Mouse (Mus musculus): ENCODE results near the gene Olfr1371. TPM values are rescaled to one million over a fixed set of nuclear protein-coding genes. Genes with fewer than 3 reads are reported as not detected.
"Not testable (repeated sequence)": the region's sequence is repeated elsewhere in the genome, so short reads cannot be mapped to it uniquely, and the experiment has no call there.

Gene Olfr1371
- total and polyA plus RNA-seq, 3 experiments, result not detected

GRCm38 (mm10) chr11:52196496-52197023 lies 17.2 kb downstream of the Olfr1371 start:
- H3K9ac ChIP-seq (ENCODE audit: control insufficient read depth, low read depth, low read length, poor library complexity, severe bottlenecking); H3K4me3 ChIP-seq (ENCODE audit: control insufficient read depth in 1 of 2, insufficient read depth in 1 of 2, low read depth in 2 of 2, low read length in 2 of 2); H3K4me1 ChIP-seq (ENCODE audit: control insufficient read depth in 1 of 2, insufficient read depth in 2 of 2, low read length in 2 of 2); H3K9me3 ChIP-seq (replicated peaks; ENCODE audit: insufficient read depth, low read length); H3K36me3 ChIP-seq (ENCODE audit: control insufficient read depth in 1 of 2, insufficient read depth in 2 of 2, low read length in 2 of 2); H3K79me2 ChIP-seq (ENCODE audit: control insufficient read depth, insufficient read depth, low read length, poor library complexity); H3K27me3 ChIP-seq (ENCODE audit: control insufficient read depth in 1 of 2, insufficient read depth in 2 of 2, low read length in 2 of 2): not testable (repeated sequence)
- peak in 1 of 2 experiments; percentile 41; a peak in 1 of 4 replicates for TF ChIP-seq EP300 (IDR thresholded peaks at IDR 0.05; ENCODE audit: low read depth in 1 of 2, low read length in 2 of 2)
- peak; percentile 53 for TF ChIP-seq RCOR1 (IDR thresholded peaks at IDR 0.05; ENCODE audit: low read depth, low read length)
- TF ChIP-seq TBP (IDR thresholded peaks at IDR 0.05; ENCODE audit: low read depth, low read length), result peak; percentile 34; the same call in 1 of the 2 replicates
- TF ChIP-seq MXI1 (IDR thresholded peaks at IDR 0.05; ENCODE audit: low read depth, low read length), result peak; percentile 66; the same call in 1 of the 2 replicates
- TF ChIP-seq ETS1 (IDR thresholded peaks at IDR 0.05; ENCODE audit: low read depth, low read length), result 0 out of 2 replicates have a peak, but pooled peaks have one; percentile 33
- TF ChIP-seq MAX (IDR thresholded peaks at IDR 0.05; ENCODE audit: low read length), result peak; percentile 71; the same call in 1 of the 2 replicates
- TF ChIP-seq USF1 (IDR thresholded peaks at IDR 0.05; ENCODE audit: low read depth, low read length), result peak; percentile 56; the same call in 1 of the 2 replicates
- TF ChIP-seq MYC (IDR thresholded peaks at IDR 0.05; ENCODE audit: low read depth, low read length), result peak; percentile 94
- peak; percentile 97 for TF ChIP-seq BHLHE40 (IDR thresholded peaks at IDR 0.05; ENCODE audit: borderline replicate concordance, low read depth, low read length)
- 0 out of 2 replicates have a peak, but pooled peaks have one; percentile 43 for TF ChIP-seq GATA1 (IDR thresholded peaks at IDR 0.05; ENCODE audit: low read depth, low read length)
- peak; percentile 84 for DNase-seq (ENCODE audit: low read depth, low spot score)
- H3K27ac ChIP-seq (ENCODE audit: control insufficient read depth, low read depth, low read length), result 0 out of 2 replicates have a peak overlapping the region, but pooled peaks have one; percentile 27

GRCm38 (mm10) chr11:52180651-52181050 lies 33.1 kb downstream of the Olfr1371 start:
- not testable (repeated sequence) for H3K36me3 ChIP-seq (ENCODE audit: control insufficient read depth in 1 of 2, insufficient read depth in 2 of 2, low read length in 2 of 2); H3K4me1 ChIP-seq (ENCODE audit: control insufficient read depth in 1 of 2, insufficient read depth in 2 of 2, low read length in 2 of 2); H3K4me3 ChIP-seq (ENCODE audit: control insufficient read depth in 1 of 2, insufficient read depth in 1 of 2, low read depth in 2 of 2, low read length in 2 of 2); H3K9me3 ChIP-seq (replicated peaks; ENCODE audit: insufficient read depth, low read length); H3K27me3 ChIP-seq (ENCODE audit: control insufficient read depth in 1 of 2, insufficient read depth in 2 of 2, low read length in 2 of 2); H3K27ac ChIP-seq (ENCODE audit: control insufficient read depth, low read depth, low read length); H3K79me2 ChIP-seq (ENCODE audit: control insufficient read depth, insufficient read depth, low read length, poor library complexity); H3K9ac ChIP-seq (ENCODE audit: control insufficient read depth, low read depth, low read length, poor library complexity, severe bottlenecking)
- TF ChIP-seq USF1 (IDR thresholded peaks at IDR 0.05; ENCODE audit: low read depth, low read length), result 0 out of 2 replicates have a peak, but pooled peaks have one; percentile 52
- DNase-seq (ENCODE audit: low read depth, low spot score), result peak; percentile 24

GRCm38 (mm10) chr11:52179897-52180296 lies 33.9 kb downstream of the Olfr1371 start:
- TF ChIP-seq CTCF (IDR thresholded peaks at IDR 0.05 in 2 of 3, conservative IDR thresholded peaks at IDR 0.05 in 1 of 3; ENCODE audit: control insufficient read depth in 1 of 3, insufficient read depth in 1 of 3, low read depth in 2 of 3, low read length in 3 of 3, poor library complexity in 1 of 3, severe bottlenecking in 1 of 3) (peak in 2 of 3 experiments; percentile 6 to 32; a peak in 2 of 6 replicates), SMC3 (IDR thresholded peaks at IDR 0.05; ENCODE audit: low read depth, low read length) (peak; percentile 49), RAD21 (IDR thresholded peaks at IDR 0.05; ENCODE audit: low read depth, low read length) (peak; percentile 31), ZC3H11A (IDR thresholded peaks at IDR 0.05; ENCODE audit: low read depth, low read length) (peak; percentile 29)
- not testable (repeated sequence) for H3K79me2 ChIP-seq (ENCODE audit: control insufficient read depth, insufficient read depth, low read length, poor library complexity); H3K4me3 ChIP-seq (ENCODE audit: control insufficient read depth in 1 of 2, insufficient read depth in 1 of 2, low read depth in 2 of 2, low read length in 2 of 2); H3K4me1 ChIP-seq (ENCODE audit: control insufficient read depth in 1 of 2, insufficient read depth in 2 of 2, low read length in 2 of 2); H3K9ac ChIP-seq (ENCODE audit: control insufficient read depth, low read depth, low read length, poor library complexity, severe bottlenecking); H3K27me3 ChIP-seq (ENCODE audit: control insufficient read depth in 1 of 2, insufficient read depth in 2 of 2, low read length in 2 of 2); H3K36me3 ChIP-seq (ENCODE audit: control insufficient read depth in 1 of 2, insufficient read depth in 2 of 2, low read length in 2 of 2); H3K27ac ChIP-seq (ENCODE audit: control insufficient read depth, low read depth, low read length); H3K9me3 ChIP-seq (replicated peaks; ENCODE audit: insufficient read depth, low read length)
- peak; percentile 20 for DNase-seq (ENCODE audit: low read depth, low spot score)
